ENCODE assay signal across 18 mouse cellular contexts in the genomic region with DNA sequence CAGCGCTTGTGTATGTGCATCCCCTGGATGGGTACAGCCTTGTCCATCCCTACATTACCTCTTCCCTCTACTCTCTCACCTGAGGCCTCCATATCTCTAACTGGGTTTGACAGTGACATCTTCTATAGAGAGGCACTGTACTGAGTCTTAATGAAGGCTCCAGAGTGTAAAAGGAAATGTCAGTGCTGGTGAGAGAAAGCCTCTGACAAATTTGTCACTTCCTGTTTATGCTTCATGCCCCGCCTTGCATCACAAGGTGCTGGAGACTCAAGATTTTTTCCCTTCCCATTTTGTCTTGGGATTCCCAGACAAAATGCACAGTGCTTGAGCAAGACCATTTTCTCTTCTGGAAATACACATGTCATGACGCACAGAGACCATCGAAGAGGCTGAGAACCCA.
"Had no signal": no experiment of that assay in that cellular context is flagged by ENCODE, and none has a peak within 500 bp of the region (broad histone marks: within the 10 kb centered on the region; RNA-seq: fewer than 3 reads in every experiment).

No protein-coding gene starts in this region.

- ATAC-seq: lung, postnatal 0 days; midbrain, embryonic 13.5 days; midbrain, embryonic 16.5 days had no signal

- H3K27me3 ChIP-seq: liver, embryonic 13.5 days; megakaryocyte, embryonic 14.5 days; midbrain, embryonic 13.5 days had no signal

- H3K27ac ChIP-seq: kidney, postnatal 0 days; layer of hippocampus, adult 2 months; liver, embryonic 13.5 days; midbrain, embryonic 10.5 days; midbrain, embryonic 13.5 days; stomach, postnatal 0 days had no signal

- H3K4me1 ChIP-seq: liver, embryonic 13.5 days; megakaryocyte, embryonic 14.5 days; midbrain, embryonic 10.5 days; midbrain, embryonic 13.5 days had no signal

- DNase-seq: kidney, adult 2 months; kidney, postnatal 25 days; layer of hippocampus, adult 9-11 months; liver, embryonic 13.5 days; lung, adult 2 months; lung, postnatal 36 days; right cerebral cortex, adult 18-20 months; right cerebral cortex, postnatal 14 days; right cerebral cortex, postnatal 4 days had no signal

- H3K4me3 ChIP-seq: layer of hippocampus, adult 2 months; liver, embryonic 13.5 days; megakaryocyte, embryonic 14.5 days; midbrain, embryonic 10.5 days; midbrain, embryonic 13.5 days; myocyte had no signal

- H3K36me3 ChIP-seq: liver, embryonic 13.5 days; midbrain, embryonic 10.5 days; midbrain, embryonic 13.5 days had no signal
